Mouse (Mus musculus) CH12F3 (cell line): ENCODE results near the gene Wdr90.

Source experiments
- in situ Hi-C: fragments of 300-500 bp; cut with MboI; formaldehyde crosslinking; loops from 2 replicates; pipeline ENCODE4 v1.14.3; 2020; ENCODE audit warnings: low sequenced_read_pairs

The Wdr90 gene

GRCm38 (mm10) chr17:25860832-25861703 is at the start of gene Wdr90:
TSS of gene Wdr90 (minus strand) at chr17:25861501.
- in situ Hi-C loops: no loop called here

GRCm38 (mm10) chr17:25907640-25908039 is 46.3 kb upstream of the Wdr90 start:
- in situ Hi-C loops: no loop called here

- in situ Hi-C loops: no loop called here
Observed at GRCm38 (mm10) chr17:25903061-25903460, 41.8 kb upstream of the Wdr90 start.

- in situ Hi-C loops: no loop called here
Observed at GRCm38 (mm10) chr17:25900193-25900592, 38.9 kb upstream of the Wdr90 start.

- in situ Hi-C loops: loop anchor here (10.0 to 25.0 kb wide), 2 partner anchors 116 to 199 kb away; partner anchors contain the start of genes Decr2 and Nme4
Observed at GRCm38 (mm10) chr17:25895891-25896290, 34.6 kb upstream of the Wdr90 start.

GRCm38 (mm10) chr17:25895415-25895814 is 34.1 kb upstream of the Wdr90 start:
- in situ Hi-C loops: loop anchor here (10.0 to 25.0 kb wide), 2 partner anchors 117 to 199 kb away; partner anchors contain the start of genes Decr2 and Nme4

- in situ Hi-C loops: loop anchor here (10.0 to 25.0 kb wide), 2 partner anchors 118 to 201 kb away; partner anchors contain the start of genes Decr2 and Nme4
Observed at GRCm38 (mm10) chr17:25893975-25894617, 32.8 kb upstream of the Wdr90 start.

GRCm38 (mm10) chr17:25888837-25889236 is 27.5 kb upstream of the Wdr90 start:
- in situ Hi-C loops: loop anchor here (25.0 kb wide), 1 partner anchor 123 kb away; no protein-coding TSS in a partner anchor

GRCm38 (mm10) chr17:25887467-25887866 is 26.2 kb upstream of the Wdr90 start:
- in situ Hi-C loops: loop anchor here (25.0 kb wide), 1 partner anchor 125 kb away; no protein-coding TSS in a partner anchor

- in situ Hi-C loops: loop anchor here (25.0 kb wide), 1 partner anchor 125 kb away; no protein-coding TSS in a partner anchor
Observed at GRCm38 (mm10) chr17:25886806-25887205, 25.5 kb upstream of the Wdr90 start.

- in situ Hi-C loops: loop anchor here (25.0 kb wide), 1 partner anchor 127 kb away; no protein-coding TSS in a partner anchor
Observed at GRCm38 (mm10) chr17:25885636-25886035, 24.3 kb upstream of the Wdr90 start.

GRCm38 (mm10) chr17:25883824-25884223 is 22.5 kb upstream of the Wdr90 start:
- in situ Hi-C loops: loop anchor here (25.0 kb wide), 1 partner anchor 128 kb away; no protein-coding TSS in a partner anchor

- in situ Hi-C loops: loop anchor here (25.0 kb wide), 1 partner anchor 129 kb away; no protein-coding TSS in a partner anchor
Observed at GRCm38 (mm10) chr17:25883268-25883667, 22.0 kb upstream of the Wdr90 start.

GRCm38 (mm10) chr17:25882306-25882705 is 21.0 kb upstream of the Wdr90 start:
- in situ Hi-C loops: loop anchor here (25.0 kb wide), 1 partner anchor 130 kb away; no protein-coding TSS in a partner anchor

- in situ Hi-C loops: loop anchor here (25.0 kb wide), 1 partner anchor 131 kb away; no protein-coding TSS in a partner anchor
Observed at GRCm38 (mm10) chr17:25881691-25882090, 20.4 kb upstream of the Wdr90 start.

GRCm38 (mm10) chr17:25880913-25881641 is 19.8 kb upstream of the Wdr90 start:
- in situ Hi-C loops: loop anchor here (25.0 kb wide), 1 partner anchor 131 kb away; no protein-coding TSS in a partner anchor

GRCm38 (mm10) chr17:25880196-25880910 is 19.1 kb upstream of the Wdr90 start, which contains the start of gene Wfikkn1:
TSS of gene Wfikkn1 (minus strand) at chr17:25880858.
- in situ Hi-C loops: loop anchor here (25.0 kb wide), 1 partner anchor 132 kb away; no protein-coding TSS in a partner anchor

GRCm38 (mm10) chr17:25879750-25880149 is 18.4 kb upstream of the Wdr90 start:
- in situ Hi-C loops: loop anchor here (25.0 kb wide), 1 partner anchor 133 kb away; no protein-coding TSS in a partner anchor

- in situ Hi-C loops: loop anchor here (25.0 kb wide), 1 partner anchor 133 kb away; no protein-coding TSS in a partner anchor
Observed at GRCm38 (mm10) chr17:25879261-25879660, 18.0 kb upstream of the Wdr90 start.
